Mouse (Mus musculus) left cerebral cortex, postnatal 14 days (tissue): ENCODE results near the gene Fjx1. TPM values are rescaled to one million over a fixed set of nuclear protein-coding genes. Genes with fewer than 3 reads are reported as not detected.

ENCODE experiments used
- DNase-seq, 2 experiments: peaks; one replicate each; pipeline ENCODE4 v3.0.0; 2021 to 2022; ENCODE audit warnings: low spot score in 2 of 2, mixed read lengths in 1 of 2
- intact Hi-C: fragments of 180-260 bp; cut with DNase I; formaldehyde crosslinking; loops from one replicate; pipeline ENCODE4 v1.15.1; 2025
- total RNA-seq, 2 experiments: library from RNA; stranded (reverse); gene quantifications; 2 replicates each; pipeline ENCODE4 v1.2.3; 2021

Gene Fjx1
- total RNA-seq, 2 experiments from 2014 or later: 85.8 to 97.7 TPM

DNA sequence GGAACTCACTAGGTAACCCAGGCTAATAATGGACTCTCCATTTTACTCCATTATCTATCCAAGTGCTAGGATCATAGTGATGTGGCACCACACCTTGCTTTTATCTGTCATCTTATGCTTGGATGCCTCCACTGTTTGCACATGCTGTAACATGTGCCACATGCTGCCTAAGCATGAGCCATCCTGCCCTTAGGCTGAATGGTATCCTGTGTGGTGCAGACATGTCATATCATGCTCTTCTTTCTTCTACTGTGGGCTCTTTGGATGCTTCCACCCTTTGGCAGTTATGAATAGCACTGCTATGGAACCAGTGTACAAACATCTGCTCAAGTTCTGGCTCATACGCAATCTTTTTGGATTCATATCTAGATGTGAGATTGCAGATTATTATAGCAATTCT lies 18.4 kb downstream of the Fjx1 start:
- intact Hi-C loops: no loop called here
- no peak for DNase-seq

DNA sequence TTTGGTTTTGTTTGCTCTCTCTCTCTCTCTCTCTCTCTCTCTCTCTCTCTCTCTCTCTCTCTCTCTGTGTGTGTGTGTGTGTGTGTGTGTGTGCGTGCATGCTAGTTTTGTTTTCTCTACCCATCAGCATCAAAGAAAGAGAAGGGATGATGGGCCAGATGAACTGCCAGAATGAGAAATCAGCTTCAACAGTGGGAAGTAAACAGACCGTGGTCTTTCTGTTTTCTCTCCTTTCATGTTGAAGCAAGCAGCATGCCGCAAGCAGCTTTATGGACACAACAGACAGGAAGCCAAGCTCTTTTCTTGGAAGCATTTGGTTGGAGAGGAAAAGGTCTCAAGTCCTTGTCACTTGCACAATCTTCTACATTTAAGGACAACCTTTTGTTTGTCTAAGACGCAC lies 21.2 kb downstream of the Fjx1 start:
- no peak for DNase-seq
- intact Hi-C loops: no loop called here

DNA sequence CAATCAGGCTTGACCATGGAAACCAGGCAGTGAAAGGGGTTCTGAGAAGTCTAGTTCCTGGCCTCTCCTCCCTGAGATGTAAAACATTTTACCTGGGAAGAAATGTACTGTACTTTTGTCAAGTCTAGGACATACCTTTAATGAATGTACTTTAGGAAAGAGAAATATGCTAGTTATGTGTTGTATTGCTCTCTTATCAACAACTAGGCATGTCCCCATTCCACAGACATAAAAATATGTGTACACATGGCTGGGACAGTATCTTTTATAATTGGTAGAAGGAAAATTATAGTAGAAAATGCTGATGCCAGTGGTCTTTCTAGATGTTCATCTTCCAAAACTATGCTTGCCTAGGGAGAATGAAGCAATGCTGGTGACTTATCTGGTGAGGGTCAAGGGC lies 24.3 kb downstream of the Fjx1 start:
- intact Hi-C loops: no loop called here
- DNase-seq: no peak

DNA sequence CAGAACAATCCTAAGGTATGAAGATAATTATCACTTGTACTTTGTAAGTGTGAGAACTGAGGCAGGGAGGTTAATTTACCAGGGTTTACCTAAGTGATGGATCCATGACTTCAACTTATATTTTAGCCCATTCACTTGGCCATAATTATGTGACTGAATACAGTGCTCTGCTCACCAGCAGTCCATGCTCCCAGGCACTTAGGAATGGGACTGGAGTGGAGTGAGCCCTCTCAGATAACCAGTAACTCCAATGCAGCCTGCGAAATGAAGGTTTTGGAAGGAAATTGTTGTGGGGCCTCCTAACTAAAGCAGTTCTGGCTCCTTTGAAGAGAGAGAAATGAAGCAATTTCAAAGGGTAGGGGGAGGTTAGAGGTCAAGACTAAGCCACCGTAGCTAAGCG lies 25.9 kb downstream of the Fjx1 start:
- intact Hi-C loops: no loop called here
- DNase-seq: no peak

DNA sequence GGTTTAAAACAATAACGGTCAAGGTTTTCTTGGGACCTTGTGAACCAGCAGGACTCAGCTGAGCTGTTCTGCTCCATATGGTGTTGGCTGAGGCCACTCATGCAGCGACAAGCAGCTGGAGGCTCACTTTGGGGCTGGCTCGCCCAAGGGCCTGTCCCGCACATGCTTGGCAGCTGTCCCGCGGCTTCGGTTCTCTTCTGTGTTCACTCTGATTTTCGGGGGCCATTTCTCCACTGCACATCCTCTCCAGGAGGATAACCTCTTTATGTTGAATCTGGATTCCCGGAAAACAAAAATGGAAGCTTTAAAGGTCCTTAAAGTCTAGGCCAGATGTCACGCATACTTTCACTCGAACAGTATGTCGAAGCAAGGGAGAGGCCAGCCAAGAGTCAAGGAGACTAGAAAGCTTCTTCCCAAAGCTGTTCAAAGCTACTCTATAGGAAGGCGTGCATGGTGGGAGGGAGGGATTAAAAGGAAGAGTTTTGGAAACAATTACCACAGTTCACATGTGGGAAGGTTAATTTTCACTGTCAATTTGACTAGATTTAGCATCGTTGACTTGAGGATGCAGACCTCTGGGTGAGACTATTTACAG lies 36.1 kb downstream of the Fjx1 start:
- intact Hi-C loops: no loop called here
- no peak for DNase-seq

DNA sequence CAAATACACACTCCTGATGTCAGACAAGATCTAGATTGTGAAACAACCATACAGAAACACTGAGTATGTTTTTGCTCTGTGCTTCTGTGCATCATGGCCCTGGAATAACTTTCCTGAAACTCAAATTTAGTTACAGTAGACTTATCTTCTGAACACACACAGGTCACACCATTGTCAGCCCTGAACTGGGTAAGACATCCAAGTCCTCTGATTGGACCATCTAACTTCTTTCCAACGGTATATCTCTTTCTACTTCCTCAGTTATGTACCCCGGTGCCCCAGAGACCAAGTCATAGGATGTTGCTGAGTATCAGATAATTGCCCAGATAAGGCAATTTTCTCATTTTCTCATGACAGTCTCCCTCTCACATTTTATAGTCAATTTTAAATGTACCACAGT lies 39.6 kb downstream of the Fjx1 start:
- no peak for DNase-seq
- intact Hi-C loops: no loop called here

DNA sequence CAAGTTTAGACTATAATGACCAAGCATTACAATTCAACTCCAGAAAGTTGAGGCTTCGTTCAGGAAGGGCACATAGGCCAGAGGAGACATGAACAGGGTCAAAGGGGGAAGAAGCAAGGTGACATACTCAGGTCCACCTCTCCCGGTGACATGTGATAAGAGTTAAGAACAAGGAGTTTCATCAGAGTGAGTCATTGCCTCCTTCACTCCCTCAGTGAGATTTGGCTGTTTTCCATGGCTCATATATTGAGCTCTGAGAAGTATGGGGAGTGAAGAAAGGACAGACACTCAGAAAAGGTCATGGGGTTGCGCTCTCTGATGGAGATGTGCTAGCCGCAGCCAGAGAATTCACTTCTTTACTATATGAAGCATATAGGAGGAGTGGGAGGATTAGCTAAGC lies 41.7 kb downstream of the Fjx1 start:
- DNase-seq: no peak

DNA sequence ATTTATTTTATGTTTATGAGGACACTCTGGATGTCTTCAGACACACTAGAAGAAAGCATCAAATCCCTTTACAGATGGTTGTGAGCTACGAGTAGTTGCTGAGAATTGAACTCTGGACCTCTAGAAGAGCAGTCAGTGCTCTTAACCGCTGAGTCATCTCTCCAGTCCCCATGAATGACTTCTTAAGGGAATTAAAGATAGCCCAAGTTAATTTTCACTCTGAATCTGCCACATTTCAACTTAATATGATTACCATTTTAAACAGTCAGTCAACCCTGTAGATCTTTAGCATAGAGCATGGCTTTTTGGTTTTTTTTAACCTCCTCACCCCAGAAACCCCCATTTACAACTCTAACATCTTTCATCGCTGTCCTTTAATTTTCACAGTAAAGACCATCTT lies 42.6 kb downstream of the Fjx1 start:
- DNase-seq: no peak
- intact Hi-C loops: loop anchor here (10.0 kb wide), 1 partner anchor 95 kb away; no protein-coding TSS in a partner anchor

More for the DNA sequence above, 41.7 kb downstream of the Fjx1 start:
- intact Hi-C loops: no loop called here

DNA sequence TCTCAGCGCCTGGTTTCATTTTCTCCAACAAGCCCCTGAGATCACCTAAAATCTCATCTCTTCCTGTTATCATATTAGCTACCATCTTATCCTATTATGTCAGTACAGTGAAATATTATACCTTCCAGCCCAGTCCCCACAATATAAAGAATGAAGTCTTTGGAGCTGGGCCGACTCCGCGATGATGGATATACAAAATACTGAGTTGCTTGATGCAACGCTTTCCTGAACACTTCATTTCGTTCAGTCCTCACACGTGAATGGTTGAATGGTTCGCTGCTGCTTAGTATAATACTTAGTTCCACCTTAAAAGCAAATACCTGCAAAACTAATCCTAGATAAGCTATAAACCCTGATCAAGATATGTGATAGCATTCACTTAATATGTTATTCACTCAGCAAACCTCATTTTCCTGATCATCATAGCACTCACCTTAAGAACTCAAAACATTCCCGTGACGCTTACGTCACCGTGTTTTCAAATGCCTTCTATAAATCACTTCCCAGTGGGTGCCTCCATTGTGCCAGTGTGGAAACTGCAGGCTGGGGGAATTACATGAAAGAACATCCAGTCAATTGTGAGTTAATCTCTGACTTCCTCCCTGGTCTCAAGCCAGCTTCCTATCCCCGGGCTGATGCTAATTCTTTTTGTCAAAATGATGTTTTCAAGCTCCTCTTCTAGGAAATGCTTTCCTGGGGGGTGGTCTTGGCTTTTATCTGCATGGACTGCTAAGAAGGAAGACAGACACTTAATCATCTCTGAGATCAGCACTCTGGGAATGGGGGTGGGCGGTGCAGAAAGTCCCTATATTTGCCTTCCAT lies 44.7 kb downstream of the Fjx1 start, which contains the start of gene Trim44:
Trim44 (minus strand) TSS at position 466 of the 822 bp plus-strand sequence.
- intact Hi-C loops: loop anchor here (10.0 kb wide), 1 partner anchor 93 kb away; no protein-coding TSS in a partner anchor
- peak in 1 of 2 experiments; percentile 9 for DNase-seq

DNA sequence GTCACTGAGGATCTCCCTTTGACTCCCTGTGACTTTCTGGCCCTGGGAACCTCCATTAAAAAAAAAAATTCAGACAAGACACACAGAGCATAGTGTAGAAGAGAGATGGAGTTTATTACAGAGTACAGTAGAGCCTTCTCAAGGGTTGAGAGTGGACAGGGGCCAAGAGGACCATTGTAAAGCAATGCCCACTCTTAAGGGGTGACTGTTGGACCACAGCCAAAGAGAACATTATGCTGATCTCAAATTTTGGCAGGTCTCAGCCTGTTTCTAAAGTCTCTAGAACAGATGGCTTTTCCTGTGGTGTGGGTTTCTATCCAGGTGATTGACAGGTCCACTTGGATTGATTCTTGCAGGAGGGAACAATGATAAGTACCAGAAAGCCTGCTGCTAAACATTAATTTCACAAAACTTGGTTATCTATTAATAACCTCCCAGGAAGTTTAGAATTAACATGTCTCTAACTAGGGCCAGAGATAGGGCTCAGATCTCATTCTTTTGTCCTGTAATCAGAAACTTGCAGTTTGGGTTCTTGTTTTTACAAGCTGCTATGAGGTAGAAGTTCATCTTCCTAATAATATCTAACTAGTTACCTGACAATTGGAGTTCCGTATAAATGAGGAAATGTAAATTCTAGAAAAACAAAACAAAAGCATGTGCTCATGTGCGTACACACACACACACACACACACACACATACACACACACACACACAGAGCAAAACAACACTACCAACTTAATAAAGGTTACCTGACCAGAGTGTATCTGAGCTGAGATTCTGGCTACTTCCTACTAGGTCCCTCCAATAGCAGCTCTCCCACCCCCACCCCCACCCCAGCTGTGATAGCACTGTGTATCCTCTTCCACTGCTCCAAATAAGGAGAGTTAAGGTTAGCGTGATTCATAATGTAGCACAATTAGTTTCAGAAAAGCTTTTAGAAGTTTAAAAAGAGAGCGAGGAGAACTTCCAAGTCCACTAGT lies 45.7 kb downstream of the Fjx1 start:
- intact Hi-C loops: loop anchor here (10.0 kb wide), 1 partner anchor 92 kb away; no protein-coding TSS in a partner anchor
- DNase-seq: no peak

DNA sequence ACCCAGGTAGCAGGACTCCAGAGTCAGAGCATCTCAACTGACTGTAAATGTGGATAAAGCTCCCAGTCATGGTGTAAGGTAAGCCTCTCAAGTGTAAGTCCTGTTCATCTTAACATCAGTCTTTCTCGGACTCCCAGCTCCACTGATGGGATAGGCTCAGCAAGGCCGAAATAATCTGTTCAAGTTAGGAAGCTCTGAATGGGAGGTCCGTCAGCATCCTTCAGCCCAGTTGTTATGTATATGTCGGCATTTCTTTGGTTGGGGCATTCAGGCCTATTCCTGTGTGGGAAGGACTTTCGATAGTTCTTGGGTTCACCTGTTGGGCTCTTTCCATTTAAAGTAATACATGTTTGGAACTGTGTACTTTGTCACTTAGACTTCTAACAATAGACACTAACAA lies 48.3 kb downstream of the Fjx1 start:
- intact Hi-C loops: loop anchor here (5.0 to 10.0 kb wide), 3 partner anchors 43 to 312 kb away; no protein-coding TSS in a partner anchor
- no peak for DNase-seq

DNA sequence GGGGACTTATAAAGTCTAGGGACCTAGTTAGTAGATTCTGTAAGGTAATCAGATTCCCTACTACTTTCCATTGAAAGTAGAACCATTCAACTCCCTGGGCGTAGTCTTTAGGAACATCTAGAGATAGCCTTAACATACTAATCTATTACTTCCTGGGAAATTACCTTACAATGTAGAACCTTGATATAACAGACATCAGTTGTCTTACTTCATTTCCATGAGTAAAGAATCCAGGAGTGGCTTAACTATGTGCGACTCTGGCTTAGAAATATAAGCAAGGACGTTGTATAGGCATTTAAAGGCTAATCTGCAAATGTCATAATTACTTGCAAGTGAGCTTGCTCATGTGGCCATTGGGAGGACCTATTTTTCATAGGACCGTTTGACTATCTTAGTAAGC lies 49.0 kb downstream of the Fjx1 start:
- intact Hi-C loops: loop anchor here (5.0 to 10.0 kb wide), 3 partner anchors 44 to 311 kb away; no protein-coding TSS in a partner anchor
- DNase-seq: no peak

DNA sequence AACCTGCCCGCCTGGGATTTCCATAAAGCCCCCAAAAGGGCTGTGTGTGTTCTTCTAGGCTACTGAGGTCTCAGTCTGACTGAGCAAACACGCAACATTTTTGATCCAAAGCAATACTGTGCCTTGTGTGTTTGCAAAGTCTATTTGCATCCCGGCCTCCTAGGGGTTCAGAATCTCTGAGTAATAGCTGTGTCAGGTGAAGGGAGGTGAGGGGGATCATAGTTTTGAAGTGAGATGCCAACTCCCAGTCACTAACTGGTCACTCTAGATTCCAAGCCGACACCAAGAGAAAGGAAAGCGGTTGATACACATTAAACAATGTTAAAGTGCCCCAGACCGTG lies 51.0 kb downstream of the Fjx1 start:
- DNase-seq: no peak
- intact Hi-C loops: loop anchor here (5.0 to 10.0 kb wide), 3 partner anchors 46 to 309 kb away; no protein-coding TSS in a partner anchor

DNA sequence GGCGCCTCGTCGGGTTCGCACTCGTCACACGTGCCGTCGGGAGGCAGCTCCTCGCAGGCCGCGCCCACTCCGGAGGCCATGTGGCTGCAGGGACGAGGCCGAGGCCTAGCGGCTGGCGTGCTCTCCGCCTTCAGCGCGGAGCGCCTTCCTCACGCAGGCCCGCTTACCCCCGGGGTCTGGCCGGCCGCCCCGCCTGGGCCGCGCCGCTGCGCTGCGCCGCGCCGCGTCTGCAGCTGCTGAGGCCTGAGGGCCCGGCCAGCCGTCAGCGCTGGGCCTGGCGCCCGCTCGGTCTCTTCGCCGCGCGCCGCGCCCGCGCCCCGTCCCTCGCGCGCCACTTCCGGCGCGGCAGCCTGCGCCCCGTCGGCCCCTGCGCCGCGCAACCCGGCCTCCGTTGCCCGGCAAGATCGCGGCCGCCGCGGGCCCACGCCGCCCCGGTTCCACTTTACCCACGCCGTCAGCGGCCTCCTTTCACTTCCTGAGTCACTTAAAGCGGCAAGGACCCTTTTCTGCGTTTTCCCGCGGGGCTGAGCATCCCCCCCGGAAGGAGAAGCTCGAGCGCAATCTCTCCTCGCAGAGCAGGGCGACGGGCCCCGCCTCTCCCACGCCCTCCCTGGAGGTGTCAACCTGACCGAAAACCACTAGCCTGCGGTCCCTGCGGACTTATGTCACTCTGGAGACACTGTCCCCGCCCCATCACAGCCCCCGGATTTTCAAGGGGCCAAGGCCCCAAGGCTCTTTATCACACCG lies 51.5 kb downstream of the Fjx1 start:
- peak; percentile 83 to 91 for DNase-seq
- intact Hi-C loops: loop anchor here (5.0 to 10.0 kb wide), 3 partner anchors 47 to 308 kb away; no protein-coding TSS in a partner anchor

DNA sequence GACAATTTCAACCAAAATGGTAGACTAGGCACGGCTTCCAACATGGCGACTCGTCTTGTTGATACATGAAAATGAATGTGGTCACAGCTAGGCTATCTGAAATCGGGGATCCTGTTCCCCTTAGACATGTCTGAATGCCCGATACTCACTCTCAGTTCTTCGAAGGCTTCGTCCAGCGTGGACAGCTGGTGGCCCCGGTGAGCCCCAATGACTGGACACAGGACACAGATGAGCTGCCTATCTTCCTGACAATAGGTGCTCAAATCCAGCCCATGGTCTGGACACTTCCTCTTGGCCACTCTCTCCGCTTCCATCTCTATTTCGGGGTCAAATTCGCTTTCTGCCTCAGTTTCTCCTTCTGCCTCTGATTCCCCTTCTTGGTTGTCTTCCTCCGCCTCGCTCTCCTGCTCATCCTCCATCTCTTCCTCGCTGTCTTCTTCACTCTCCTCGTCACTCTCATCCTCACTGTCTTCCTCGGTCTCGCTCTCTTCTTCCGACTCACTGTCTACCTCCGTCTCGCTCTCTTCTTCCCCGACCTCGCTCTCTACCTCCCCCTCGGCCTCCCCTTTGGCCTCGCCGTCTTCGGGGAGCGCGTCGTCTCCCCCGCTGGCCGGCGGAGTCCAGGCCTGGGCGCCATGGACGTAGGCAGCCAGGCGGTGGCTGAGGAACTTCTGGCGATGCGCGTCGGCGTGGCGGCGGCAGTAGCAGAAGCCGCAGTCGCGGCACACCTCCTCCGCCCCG lies 52.3 kb downstream of the Fjx1 start:
- intact Hi-C loops: loop anchor here (5.0 to 10.0 kb wide), 3 partner anchors 47 to 308 kb away; no protein-coding TSS in a partner anchor
- DNase-seq: no peak
